Mouse (Mus musculus) intestine, embryonic 15.5 days (tissue): ENCODE measurements around the gene Agfg2. TPM values are rescaled to one million over a fixed set of nuclear protein-coding genes. Genes with fewer than 3 reads are reported as not detected.
A peak's percentile ranks its signal among the peaks of the same experiment; 100 is the strongest.

Experiments used
- ATAC-seq: fragments of 200-750 bp; cut with Nextera tagmentation; 2 replicates; pipeline ENCODE4 v1.8.0; 2017; ENCODE audit warnings: moderate TSS enrichment, moderate library complexity
- H3K27ac ChIP-seq: fragments of 300-500 bp; sonication (generic); 2 replicates; pipeline ENCODE4 v1.5.1; 2015; ENCODE audit warnings: mild to moderate bottlenecking, inconsistent platforms
- H3K27me3 ChIP-seq: fragments of 300-500 bp; sonication (generic); replicated peaks from 2 replicates; pipeline ENCODE4 v1.6.1; 2015; ENCODE audit warnings: inconsistent platforms
- H3K36me3 ChIP-seq: fragments of 300-500 bp; sonication (generic); 2 replicates; pipeline ENCODE4 v1.6.1; 2015; ENCODE audit warnings: inconsistent platforms
- H3K4me1 ChIP-seq: fragments of 300-500 bp; sonication (generic); replicated peaks from 2 replicates; pipeline ENCODE4 v1.6.1; 2015; ENCODE audit warnings: inconsistent platforms
- H3K4me2 ChIP-seq: fragments of 300-500 bp; sonication (generic); replicated peaks from 2 replicates; pipeline ENCODE4 v1.6.1; 2015; ENCODE audit warnings: mild to moderate bottlenecking, inconsistent platforms
- H3K4me3 ChIP-seq: fragments of 300-500 bp; sonication (generic); replicated peaks from 2 replicates; pipeline ENCODE4 v1.5.1; 2015; ENCODE audit warnings: inconsistent platforms
- H3K9ac ChIP-seq: fragments of 300-500 bp; sonication (generic); 2 replicates; pipeline ENCODE4 v1.6.1; 2015; ENCODE audit warnings: inconsistent platforms
- H3K9me3 ChIP-seq: fragments of 300-500 bp; sonication (generic); 2 replicates; pipeline ENCODE4 v1.6.1; 2016; ENCODE audit warnings: inconsistent platforms
- WGBS: fragments of 180-500 bp; shearing (Covaris S2); methylation state at CpG from one replicate; pipeline ENCODE4 v1.1.7; 2015; 5-methylcytosine and 5-hydroxymethylcytosine counted together
- polyA plus RNA-seq: library from polyadenylated mRNA; unstranded; fragments of >200 nt; fragmentation: Nextera tagmentation; extraction: Ambion mirVana; gene quantifications from 2 replicates; pipeline ENCODE4 v1.2.1, GENCODE M21; 2015

Agfg2 gene
- polyA plus RNA-seq, 1 experiment from 2014 or later, result 20.8 TPM

DNA sequence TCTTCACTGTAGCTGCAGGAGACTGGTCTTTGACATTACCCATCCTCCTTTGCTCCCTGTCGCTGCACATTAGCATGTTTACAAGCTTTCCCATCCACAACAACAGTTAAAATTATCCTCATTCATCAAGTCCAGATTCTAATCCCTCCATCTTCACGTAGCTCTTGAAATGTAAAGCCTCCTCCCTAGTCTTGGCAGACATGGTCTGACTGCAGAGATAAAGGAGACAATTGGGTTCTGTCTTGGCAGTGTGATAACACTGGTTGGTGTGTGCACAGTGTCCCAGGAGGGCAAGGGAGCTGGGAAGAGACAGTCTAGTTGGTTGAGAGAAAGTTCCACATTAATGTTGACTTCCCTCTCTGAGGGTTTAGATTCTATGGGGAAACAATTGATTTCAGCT is 15.3 kb upstream of the Agfg2 start:
- Histone ChIP-seq H3K4me2 (no peak overlapping the region), H3K4me1 (no peaks in the 10 kb centered on the region), H3K27me3 (no peaks in the 10 kb centered on the region), H3K27ac (no peak overlapping the region), H3K36me3 (no peaks in the 10 kb centered on the region), H3K9ac (no peak overlapping the region), H3K4me3 (no peak overlapping the region), H3K9me3 (no peaks in the 10 kb centered on the region)
- 44% methylated on average over 2 of the region's 2 CpGs for WGBS
- ATAC-seq, result no peak

GRCm38 (mm10) chr5:137699080-137699479 is 14.6 kb upstream of the Agfg2 start:
- Histone ChIP-seq H3K4me2 (no peak overlapping the region), H3K4me1 (no peaks in the 10 kb centered on the region), H3K9me3 (no peaks in the 10 kb centered on the region), H3K9ac (no peak overlapping the region), H3K36me3 (no peaks in the 10 kb centered on the region), H3K27me3 (no peaks in the 10 kb centered on the region), H3K4me3 (no peak overlapping the region), H3K27ac (no peak overlapping the region)
- 71% methylated on average over 3 of the region's 3 CpGs for WGBS
- no peak for ATAC-seq

GRCm38 (mm10) chr5:137695930-137696329 is 11.4 kb upstream of the Agfg2 start:
- no peak for ATAC-seq
- H3K4me3 ChIP-seq, result no peak overlapping the region
- no peaks in the 10 kb centered on the region for H3K4me1 ChIP-seq
- H3K27me3 ChIP-seq, result no peaks in the 10 kb centered on the region
- no peak overlapping the region for H3K27ac ChIP-seq
- H3K9me3 ChIP-seq, result no peaks in the 10 kb centered on the region
- WGBS, result 61% methylated on average over 4 of the region's 4 CpGs
- H3K36me3 ChIP-seq, result no peaks in the 10 kb centered on the region
- H3K4me2 ChIP-seq, result no peak overlapping the region
- no peak overlapping the region for H3K9ac ChIP-seq

- no peak overlapping the region for H3K27ac ChIP-seq
- no peaks in the 10 kb centered on the region for H3K9me3 ChIP-seq
- H3K4me3 ChIP-seq, result no peak overlapping the region
- H3K4me1 ChIP-seq, result no peaks in the 10 kb centered on the region
- no peak overlapping the region for H3K9ac ChIP-seq
- no peaks in the 10 kb centered on the region for H3K27me3 ChIP-seq
- 91% methylated on average over 3 of the region's 3 CpGs for WGBS
- no peak for ATAC-seq
- H3K36me3 ChIP-seq, result no peaks in the 10 kb centered on the region
- no peak overlapping the region for H3K4me2 ChIP-seq
Observed at GRCm38 (mm10) chr5:137694796-137695195, 10.3 kb upstream of the Agfg2 start.

DNA sequence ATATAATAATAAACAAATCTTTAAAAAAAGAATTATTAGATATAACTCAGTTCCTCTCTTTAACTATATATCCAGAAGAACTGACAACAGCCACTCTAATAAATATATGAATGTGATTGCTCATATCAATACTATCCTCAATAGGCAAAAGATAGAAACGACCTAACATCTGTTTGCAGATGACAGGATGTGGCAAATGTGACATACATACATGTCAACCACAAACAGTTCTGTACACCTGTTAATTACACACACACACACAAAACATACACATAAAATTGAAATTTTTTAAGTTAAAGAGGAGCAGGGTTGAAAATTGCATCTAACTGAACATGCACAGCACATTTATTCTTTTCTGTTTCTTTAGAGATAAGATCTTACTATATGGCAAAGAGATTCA is 7.4 kb upstream of the Agfg2 start:
- Histone ChIP-seq H3K36me3 (no peaks in the 10 kb centered on the region), H3K4me1 (no peaks in the 10 kb centered on the region), H3K4me2 (no peak overlapping the region), H3K9me3 (no peaks in the 10 kb centered on the region), H3K27ac (no peak overlapping the region), H3K27me3 (no peaks in the 10 kb centered on the region), H3K4me3 (no peak overlapping the region), H3K9ac (no peak overlapping the region)
- WGBS, result 71% methylated on average over 1 of the region's 1 CpGs
- ATAC-seq, result no peak

GRCm38 (mm10) chr5:137690531-137690930 is 6.0 kb upstream of the Agfg2 start:
- H3K27me3 ChIP-seq, result no peaks in the 10 kb centered on the region
- no peak for ATAC-seq
- 53% methylated on average over 9 of the region's 9 CpGs for WGBS
- H3K4me2 ChIP-seq, result no peak overlapping the region
- H3K36me3 ChIP-seq, result no peaks in the 10 kb centered on the region
- H3K4me3 ChIP-seq, result no peak overlapping the region
- no peaks in the 10 kb centered on the region for H3K9me3 ChIP-seq
- H3K9ac ChIP-seq, result no peak overlapping the region
- no peak overlapping the region for H3K27ac ChIP-seq
- no peaks in the 10 kb centered on the region for H3K4me1 ChIP-seq

- WGBS, result 74% methylated on average over 3 of the region's 3 CpGs
- no peaks in the 10 kb centered on the region for H3K27me3 ChIP-seq
- no peaks in the 10 kb centered on the region for H3K36me3 ChIP-seq
- no peaks in the 10 kb centered on the region for H3K4me1 ChIP-seq
- H3K4me3 ChIP-seq, result no peak overlapping the region
- no peak for ATAC-seq
- H3K4me2 ChIP-seq, result no peak overlapping the region
- no peak overlapping the region for H3K27ac ChIP-seq
- H3K9me3 ChIP-seq, result no peaks in the 10 kb centered on the region
- H3K9ac ChIP-seq, result no peak overlapping the region
Observed at GRCm38 (mm10) chr5:137689974-137690373, 5.4 kb upstream of the Agfg2 start.

GRCm38 (mm10) chr5:137686127-137686790 is 1.7 kb upstream of the Agfg2 start:
- peak; percentile 27; the same call in 1 of the 2 replicates for ATAC-seq
- Histone ChIP-seq H3K36me3 (no peaks in the 10 kb centered on the region), H3K27ac (no peak overlapping the region), H3K27me3 (no peaks in the 10 kb centered on the region), H3K9me3 (no peaks in the 10 kb centered on the region), H3K9ac (no peak overlapping the region), H3K4me1 (no peaks in the 10 kb centered on the region), H3K4me2 (no peak overlapping the region), H3K4me3 (no peak overlapping the region)
- WGBS, result 73% methylated on average over 6 of the region's 6 CpGs

DNA sequence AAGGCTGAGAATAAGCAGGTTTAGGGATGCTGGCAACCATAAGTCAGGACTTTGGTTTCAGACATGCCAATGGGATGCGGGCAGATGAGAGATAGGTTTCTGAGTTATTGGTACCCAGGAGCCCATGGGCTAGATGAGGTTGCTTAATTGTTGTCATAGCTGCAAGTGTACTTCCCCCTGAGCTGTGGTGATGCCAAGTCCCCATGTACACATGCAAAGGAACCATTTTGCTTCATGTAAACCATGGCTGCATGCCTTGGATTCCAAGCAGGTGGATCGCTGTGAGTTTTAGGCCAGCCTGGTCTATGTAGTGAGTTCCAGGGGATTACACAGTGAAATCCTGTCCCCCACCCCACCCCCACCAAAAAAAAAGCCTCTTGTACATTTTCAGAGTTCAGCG is 1.1 kb upstream of the Agfg2 start:
- Histone ChIP-seq H3K27ac (no peak overlapping the region), H3K27me3 (no peaks in the 10 kb centered on the region), H3K4me3 (no peak overlapping the region), H3K9me3 (no peaks in the 10 kb centered on the region), H3K9ac (no peak overlapping the region), H3K4me2 (no peak overlapping the region), H3K4me1 (no peaks in the 10 kb centered on the region), H3K36me3 (no peaks in the 10 kb centered on the region)
- WGBS, result 92% methylated on average over 3 of the region's 3 CpGs
- no peak for ATAC-seq

GRCm38 (mm10) chr5:137683388-137684293 is 885 bp downstream of the Agfg2 start:
- peak overlapping the region; percentile 88 for H3K4me2 ChIP-seq
- H3K27me3 ChIP-seq, result no peaks in the 10 kb centered on the region
- no peaks in the 10 kb centered on the region for H3K9me3 ChIP-seq
- H3K27ac ChIP-seq, result peak overlapping the region; percentile 82
- peak overlapping the region; percentile 80 for H3K9ac ChIP-seq
- no peaks in the 10 kb centered on the region for H3K36me3 ChIP-seq
- peak overlapping the region; percentile 84 for H3K4me3 ChIP-seq
- WGBS, result 6% methylated on average over 28 of the region's 28 CpGs
- no peak; the same call in 1 of the 2 replicates for ATAC-seq
- 0 out of 2 replicates have a peak, but pooled peaks cover 2% of the 10 kb centered on the region for H3K4me1 ChIP-seq

DNA sequence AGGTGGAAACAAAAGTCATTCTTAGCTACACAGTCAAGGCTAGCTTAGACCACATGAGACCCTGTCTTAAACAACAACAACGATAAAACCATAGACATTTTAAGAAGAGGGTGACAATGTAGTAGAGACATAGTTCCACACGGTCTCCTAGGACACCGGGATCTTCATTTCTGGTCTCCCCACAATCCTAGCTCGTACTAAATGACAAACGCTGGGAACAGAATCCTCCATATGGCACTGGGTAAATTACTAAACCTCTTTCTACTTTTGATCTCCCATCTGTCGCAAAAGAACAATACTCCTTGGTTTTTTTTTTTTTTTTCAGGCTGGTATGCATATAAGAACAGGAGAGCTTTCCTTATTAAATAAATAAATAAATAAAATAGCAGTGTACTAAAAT is 2.0 kb downstream of the Agfg2 start:
- 86% methylated on average over 6 of the region's 6 CpGs for WGBS
- Histone ChIP-seq H3K9me3 (no peaks in the 10 kb centered on the region), H3K4me3 (no peak overlapping the region), H3K4me2 (peak overlapping the region; percentile 88; the same call in 1 of the 2 replicates), H3K9ac (no peak overlapping the region), H3K27me3 (no peaks in the 10 kb centered on the region), H3K36me3 (no peaks in the 10 kb centered on the region), H3K4me1 (0 out of 2 replicates have a peak, but pooled peaks cover 2% of the 10 kb centered on the region), H3K27ac (no peak overlapping the region)
- no peak for ATAC-seq

DNA sequence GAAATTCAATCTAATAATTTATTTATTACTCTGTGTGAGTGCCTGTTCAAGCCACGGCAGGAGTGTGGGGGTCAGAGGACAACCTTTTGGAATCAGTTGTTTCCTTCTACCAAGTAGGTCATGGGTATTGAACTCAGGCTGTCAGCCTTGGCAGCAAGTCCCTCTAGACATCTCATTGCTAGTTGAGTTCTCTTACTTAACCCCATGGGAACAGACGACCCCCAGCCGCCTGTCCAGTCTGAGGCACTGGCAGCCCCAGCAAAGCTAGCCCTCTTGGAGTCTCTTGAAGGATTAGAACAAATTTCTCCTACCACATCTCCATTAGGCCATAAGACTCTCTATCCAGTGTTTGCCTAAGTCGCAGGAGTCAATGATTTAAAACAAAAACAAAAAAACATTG is 4.8 kb downstream of the Agfg2 start:
- Histone ChIP-seq H3K27ac (no peak overlapping the region), H3K4me3 (no peak overlapping the region), H3K36me3 (no peaks in the 10 kb centered on the region), H3K4me2 (no peak overlapping the region), H3K27me3 (no peaks in the 10 kb centered on the region), H3K9ac (no peak overlapping the region), H3K4me1 (0 out of 2 replicates have a peak, but pooled peaks cover 2% of the 10 kb centered on the region), H3K9me3 (no peaks in the 10 kb centered on the region)
- WGBS, result 83% methylated on average over 4 of the region's 4 CpGs
- no peak for ATAC-seq
